Mouse (Mus musculus): ENCODE results near the gene Wdfy3.

DNA sequence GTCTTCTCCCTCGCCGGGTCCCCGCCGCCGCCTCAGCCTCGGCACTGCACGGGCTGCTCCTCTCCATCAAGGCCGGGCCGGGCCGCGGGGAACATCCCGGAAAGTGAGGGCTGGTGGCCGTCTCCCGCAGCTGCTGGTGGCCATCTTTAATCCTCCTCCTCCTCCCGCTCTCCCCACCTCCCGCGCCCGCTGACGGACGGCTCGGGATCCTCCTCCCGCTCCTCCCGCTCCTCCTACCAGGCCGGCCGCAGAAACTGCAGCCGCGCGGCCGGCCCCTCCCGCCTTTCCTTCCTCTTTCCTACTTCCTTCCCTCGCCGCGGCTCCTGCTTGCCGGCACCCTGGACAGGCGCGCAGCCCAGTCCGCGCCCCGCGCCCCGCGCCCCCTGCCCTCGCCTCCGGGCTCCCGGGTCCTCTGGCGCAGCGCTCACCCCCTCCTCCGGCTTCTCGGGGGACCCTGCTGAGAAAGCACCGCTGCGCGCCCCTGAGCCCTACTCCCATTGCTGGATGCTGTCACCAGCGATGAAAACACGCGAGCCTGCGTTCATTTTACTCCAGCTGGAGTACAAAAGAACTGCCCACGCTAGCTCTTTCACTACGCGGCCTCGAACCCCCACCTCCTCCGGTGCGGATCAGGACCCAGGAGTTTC lies at the start of gene Wdfy3:
- no peak for TF ChIP-seq CTCF (IDR thresholded peaks at IDR 0.05; ENCODE audit: borderline replicate concordance, extremely low read depth, insufficient read depth, insufficient read length)
- TF ChIP-seq POLR2A (IDR thresholded peaks at IDR 0.05; ENCODE audit: borderline replicate concordance, extremely low read depth, insufficient read depth, insufficient read length, poor library complexity, severe bottlenecking) = peak; percentile 85; the same call in 1 of the 2 replicates

Data from brain, embryonic 14.5 days (tissue).